Mouse (Mus musculus) CH12.LX (cell line): ENCODE measurements around the gene Aasdh. TPM values are rescaled to one million over a fixed set of nuclear protein-coding genes. Genes with fewer than 3 reads are reported as not detected.

ENCODE experiments used
- DNase-seq: peaks from one replicate; pipeline ENCODE4 v3.0.0-alpha.2; 2013; ENCODE audit errors: extremely low read depth
- H3K27ac ChIP-seq: 2 replicates; pipeline ENCODE4 v1.5.1; 2012; ENCODE audit warnings: low read depth, mild to moderate bottlenecking, control low read depth, moderate library complexity; ENCODE audit not compliant: insufficient read depth
- H3K27me3 ChIP-seq: replicated peaks from 2 replicates; pipeline ENCODE3; 2012; ENCODE audit warnings: inconsistent platforms
- H3K36me3 ChIP-seq, 2 experiments: replicated peaks in 1 of 2; 2 replicates each; pipeline versions ENCODE3 to v1.6.1; 2012; ENCODE audit warnings: inconsistent platforms in 1 of 2, low read length in 1 of 2, mild to moderate bottlenecking in 1 of 2, mixed read lengths in 1 of 2, moderate library complexity in 1 of 2; ENCODE audit not compliant: control insufficient read depth in 1 of 2, insufficient read depth in 1 of 2
- H3K4me1 ChIP-seq, 2 experiments: 2 replicates each; pipeline ENCODE4 v1.6.1; 2012; ENCODE audit warnings: inconsistent platforms in 1 of 2, moderate library complexity in 1 of 2; ENCODE audit not compliant: insufficient read depth in 2 of 2, control insufficient read depth in 1 of 2
- H3K4me2 ChIP-seq: 2 replicates; pipeline ENCODE4 v1.6.1; 2012; ENCODE audit warnings: low read depth, mild to moderate bottlenecking, control low read depth; ENCODE audit not compliant: poor library complexity, insufficient read depth, severe bottlenecking
- H3K4me3 ChIP-seq, 3 experiments: fragments of 150-350 bp in 1 of 3; sonication (generic) in 1 of 3; replicated peaks in 1 of 3; 2 replicates each; pipeline versions ENCODE3 to v1.5.1; 2011 to 2012; ENCODE audit warnings: low read depth in 2 of 3, low read length in 2 of 3, mild to moderate bottlenecking in 2 of 3, moderate library complexity in 2 of 3, control low read depth in 1 of 3, improper control_type of control experiment in 1 of 3, inconsistent platforms in 1 of 3, mixed read lengths in 1 of 3; ENCODE audit not compliant: poor library complexity in 1 of 3
- H3K79me2 ChIP-seq: replicated peaks from 2 replicates; pipeline ENCODE4 v1.6.1; 2012; ENCODE audit warnings: mild to moderate bottlenecking, moderate library complexity; ENCODE audit not compliant: control insufficient read depth, poor library complexity, insufficient read depth, severe bottlenecking; ENCODE audit errors: extremely low read depth
- H3K9ac ChIP-seq: 2 replicates; pipeline ENCODE4 v1.6.1; 2012; ENCODE audit warnings: low read depth, mild to moderate bottlenecking, control low read depth, moderate library complexity; ENCODE audit not compliant: insufficient read depth
- H3K9me3 ChIP-seq: replicated peaks from 2 replicates; pipeline ENCODE3; 2012; ENCODE audit warnings: low read length, inconsistent platforms, mixed read lengths
- BHLHE40 ChIP-seq: IDR thresholded peaks from 2 replicates; pipeline ENCODE4 v1.6.1; 2011; ENCODE audit warnings: mild to moderate bottlenecking, low read depth, low read length, improper control_type of control experiment
- CHD1 ChIP-seq: IDR thresholded peaks from 2 replicates; pipeline ENCODE4 v1.6.1; 2012; ENCODE audit warnings: low read depth, low read length, improper control_type of control experiment, inconsistent platforms
- EP300 ChIP-seq: IDR thresholded peaks from 2 replicates; pipeline ENCODE4 v1.6.1; 2011; ENCODE audit warnings: low read length, improper control_type of control experiment
- ETS1 ChIP-seq: conservative IDR thresholded peaks from 2 replicates; pipeline ENCODE4 v1.6.1; 2012; ENCODE audit warnings: low read depth, mild to moderate bottlenecking, inconsistent platforms, low read length, improper control_type of control experiment, moderate library complexity
- GABPA ChIP-seq: IDR thresholded peaks from 2 replicates; pipeline ENCODE4 v1.6.1; 2012; ENCODE audit warnings: low read depth, low read length, improper control_type of control experiment, inconsistent platforms; ENCODE audit not compliant: insufficient replicate concordance
- JUN ChIP-seq: IDR thresholded peaks from 2 replicates; pipeline ENCODE4 v1.6.1; 2011; ENCODE audit warnings: low read depth, mild to moderate bottlenecking, low read length, improper control_type of control experiment, moderate library complexity; ENCODE audit not compliant: insufficient read depth
- JUND ChIP-seq: conservative IDR thresholded peaks from 2 replicates; pipeline ENCODE4 v1.6.1; 2011; ENCODE audit warnings: low read depth, low read length, improper control_type of control experiment
- KAT2A ChIP-seq: IDR thresholded peaks from 2 replicates; pipeline ENCODE4 v1.6.1; 2012; ENCODE audit warnings: low read length, improper control_type of control experiment, inconsistent platforms; ENCODE audit not compliant: insufficient replicate concordance
- MAZ ChIP-seq: IDR thresholded peaks from 2 replicates; pipeline ENCODE4 v1.6.1; 2012; ENCODE audit warnings: low read depth, mild to moderate bottlenecking, inconsistent platforms, low read length, improper control_type of control experiment, moderate library complexity
- MEF2A ChIP-seq: IDR thresholded peaks from 2 replicates; pipeline ENCODE4 v1.6.1; 2014; ENCODE audit warnings: low read depth, mild to moderate bottlenecking, inconsistent platforms, low read length, improper control_type of control experiment, borderline replicate concordance
- MYC ChIP-seq: IDR thresholded peaks from 2 replicates; pipeline ENCODE4 v1.6.1; 2011; ENCODE audit warnings: low read depth, mild to moderate bottlenecking, improper control_type of control experiment, low read length
- NELFE ChIP-seq: IDR thresholded peaks from 2 replicates; pipeline ENCODE4 v1.6.1; 2011; ENCODE audit warnings: low read depth, low read length, improper control_type of control experiment
- NRF1 ChIP-seq: IDR thresholded peaks from 2 replicates; pipeline ENCODE4 v1.6.1; 2014; ENCODE audit warnings: low read depth, mild to moderate bottlenecking, inconsistent platforms, low read length, improper control_type of control experiment, moderate library complexity
- POLR2AphosphoS2 ChIP-seq: IDR thresholded peaks from 2 replicates; pipeline ENCODE4 v1.6.1; 2011; ENCODE audit warnings: low read depth, low read length, improper control_type of control experiment
- RCOR1 ChIP-seq: conservative IDR thresholded peaks from 2 replicates; pipeline ENCODE4 v1.6.1; 2012; ENCODE audit warnings: low read depth, mild to moderate bottlenecking, inconsistent platforms, low read length, improper control_type of control experiment
- SIN3A ChIP-seq: IDR thresholded peaks from 2 replicates; pipeline ENCODE4 v1.6.1; 2012; ENCODE audit warnings: low read length, improper control_type of control experiment, inconsistent platforms
- TBP ChIP-seq: conservative IDR thresholded peaks from 2 replicates; pipeline ENCODE4 v1.6.1; 2011; ENCODE audit warnings: low read depth, low read length, improper control_type of control experiment
- ZC3H11A ChIP-seq: IDR thresholded peaks from 2 replicates; pipeline ENCODE4 v1.6.1; 2012; ENCODE audit warnings: low read depth, mild to moderate bottlenecking, inconsistent platforms, low read length, improper control_type of control experiment
- ZNF384 ChIP-seq: IDR thresholded peaks from 2 replicates; pipeline ENCODE4 v1.6.1; 2012; ENCODE audit warnings: low read depth, low read length, improper control_type of control experiment, inconsistent platforms
- dilution Hi-C: fragments of 300-500 bp; cut with MboI; formaldehyde crosslinking; loops from 2 replicates; pipeline ENCODE4 v1.14.3; 2020; ENCODE audit warnings: low sequenced_read_pairs; ENCODE audit not compliant: extremely low pct_unique_long_range_greater_than_20kb, extremely low pct_ligation_motif_present
- in situ Hi-C: fragments of 300-500 bp; cut with MboI; formaldehyde crosslinking; loops from 3 replicates; pipeline ENCODE4 v1.14.3; 2019; ENCODE audit warnings: low sequenced_read_pairs, low pct_ligation_motif_present, low pct_unique_long_range_greater_than_20kb, mixed read lengths
- polyA plus RNA-seq: library from polyadenylated mRNA; unstranded; fragments of >175 nt; gene quantifications from 2 replicates; pipeline ENCODE4 v1.2.1, GENCODE M21; 2012; ENCODE audit warnings: low read depth; ENCODE audit not compliant: insufficient read length
- total RNA-seq, 2 experiments: library from RNA; depleted of rRNA; stranded (reverse); fragments of 300-350 nt in 1 of 2; fragments of >200 nt in 1 of 2; gene quantifications; 2 replicates each; pipeline ENCODE4 v1.2.3; 2012 to 2014

Aasdh gene
- total and polyA plus RNA-seq, 3 experiments, result 20.9 to 24.2 (median 21.0) TPM

DNA sequence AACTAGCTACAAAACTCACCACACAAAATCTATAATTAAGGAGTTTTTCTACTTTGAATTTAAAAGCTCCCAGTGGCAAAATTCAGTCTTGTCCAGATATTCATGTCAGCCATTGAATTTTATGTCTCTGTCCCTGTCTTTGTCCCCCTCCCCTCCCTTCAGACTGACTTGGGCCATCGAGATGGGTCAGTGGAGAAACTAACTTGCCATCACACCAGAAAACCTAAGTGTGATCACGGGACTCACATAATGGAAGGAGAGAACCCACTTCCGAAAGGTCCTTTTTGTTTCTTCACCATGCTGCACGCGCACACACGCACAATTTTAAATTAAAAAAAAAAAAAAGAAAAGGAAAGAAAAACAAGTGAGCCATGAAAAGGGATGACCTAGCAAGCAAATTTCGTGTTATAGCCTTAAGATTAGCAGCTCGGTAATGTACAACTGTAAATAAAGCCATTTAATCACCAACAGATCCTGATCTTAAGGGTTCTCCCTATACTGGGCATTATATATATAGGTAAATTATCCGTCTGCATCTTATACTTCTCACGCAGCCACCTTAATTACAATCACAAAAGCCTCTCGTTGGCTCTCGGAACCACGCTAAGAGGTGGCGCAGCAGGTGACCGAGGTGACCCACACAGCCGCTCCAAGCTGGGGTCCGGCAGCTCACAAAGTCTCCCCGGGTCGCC is 455 bp downstream of the Aasdh start:
- no peaks in the 10 kb centered on the region for H3K9me3 ChIP-seq
- no peaks in the 10 kb centered on the region for H3K27me3 ChIP-seq
- H3K9ac ChIP-seq, result peak overlapping the region; percentile 66
- peaks cover 9 to 30% of the 10 kb centered on the region in 2 experiments for H3K36me3 ChIP-seq
- dilution Hi-C loops, result no loop called here
- H3K4me1 ChIP-seq, result peaks cover 0 to 11% of the 10 kb centered on the region in 2 experiments; a peak in 1 of 4 replicates
- in situ Hi-C loops, result no loop called here
- H3K4me2 ChIP-seq, result peak overlapping the region; percentile 75
- TF ChIP-seq MYC (peak; percentile 41; the same call in 1 of the 2 replicates), ZNF384 (peak; percentile 57; the same call in 1 of the 2 replicates), CHD1 (peak; percentile 86; the same call in 1 of the 2 replicates), KAT2A (no peak), JUND (no peak), NELFE (no peak), ZC3H11A (no peak), BHLHE40 (peak; percentile 62)
- no peaks in the 10 kb centered on the region for H3K79me2 ChIP-seq
- peak overlapping the region; percentile 64 to 94 (median 73) for H3K4me3 ChIP-seq
- H3K27ac ChIP-seq, result no peak overlapping the region
- DNase-seq, result peak; percentile 31

- Histone ChIP-seq H3K4me1 (peaks cover 0 to 11% of the 10 kb centered on the region in 2 experiments; a peak in 1 of 4 replicates), H3K27me3 (no peaks in the 10 kb centered on the region), H3K9me3 (no peaks in the 10 kb centered on the region), H3K4me3 (no peak overlapping the region), H3K27ac (no peak overlapping the region), H3K36me3 (peaks cover 15 to 48% of the 10 kb centered on the region in 2 experiments), H3K79me2 (peaks cover 2% of the 10 kb centered on the region; the same call in 1 of the 2 replicates), H3K9ac (no peak overlapping the region), H3K4me2 (no peak overlapping the region)
- dilution Hi-C loops (no loop called here), in situ Hi-C loops (no loop called here)
- no peak for TF ChIP-seq RCOR1
- TF ChIP-seq JUN, result no peak
- TF ChIP-seq TBP, result no peak
- no peak for TF ChIP-seq POLR2AphosphoS2
- TF ChIP-seq KAT2A, result no peak
- TF ChIP-seq SIN3A, result no peak
- TF ChIP-seq ETS1, result no peak
- TF ChIP-seq MAZ, result no peak
- TF ChIP-seq GABPA, result no peak
- TF ChIP-seq NELFE, result no peak
- no peak for TF ChIP-seq EP300
- no peak for TF ChIP-seq ZNF384
- TF ChIP-seq NRF1, result no peak
- TF ChIP-seq BHLHE40, result no peak
- no peak for TF ChIP-seq MEF2A
- no peak for DNase-seq
Measured at GRCm38 (mm10) chr5:76902131-76902530, 3.2 kb downstream of the Aasdh start.
